In the genomic region with DNA sequence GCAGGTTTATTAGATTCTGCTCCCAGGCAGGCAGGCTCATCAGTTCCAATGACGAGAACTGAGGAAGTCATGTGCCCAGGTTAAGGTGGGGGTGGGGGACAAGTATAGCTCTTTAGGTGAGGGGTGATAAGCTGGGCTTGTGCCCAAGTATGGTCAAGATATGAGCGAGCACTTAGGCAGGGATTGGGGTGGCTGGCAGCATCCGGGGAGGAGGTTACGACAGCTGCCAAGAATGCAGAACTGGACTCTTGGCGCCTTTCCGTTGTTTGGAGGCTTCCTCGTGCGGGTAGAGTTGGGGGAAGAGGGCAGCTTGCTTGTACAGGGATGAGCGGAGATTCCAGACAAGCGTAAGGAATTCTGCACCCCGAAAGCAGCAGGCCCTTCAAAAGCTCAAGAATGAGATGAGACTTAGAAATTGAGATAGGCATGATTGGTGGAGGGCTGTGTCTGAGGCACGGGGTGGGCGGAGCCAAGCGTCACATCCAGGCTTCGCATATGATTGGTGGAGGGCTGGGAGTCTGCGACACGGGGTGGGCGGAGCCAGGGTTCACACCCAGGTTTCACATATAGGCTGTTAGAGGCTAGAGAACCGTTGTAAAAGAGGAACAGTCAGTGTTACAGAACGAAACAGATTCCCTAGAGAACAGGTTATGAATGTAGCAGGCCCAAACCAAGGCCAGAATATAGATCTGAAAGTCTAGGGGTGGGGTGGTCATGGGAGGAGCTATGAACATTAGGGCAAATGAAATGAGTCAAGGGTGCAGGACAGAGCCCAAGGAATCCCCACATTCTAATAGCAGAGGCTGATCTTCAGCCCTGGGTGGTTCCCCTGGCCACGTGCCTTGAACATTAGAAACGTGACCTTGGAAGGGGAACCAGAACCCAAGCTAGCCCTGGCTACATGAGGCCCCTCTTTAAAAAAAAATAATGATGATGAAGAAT, we compare ENCODE assay signal across 8 mouse cellular contexts. TPM values are rescaled to one million over a fixed set of nuclear protein-coding genes. Genes with fewer than 3 reads are reported as not detected.
DNase-seq lines count a peak whose midpoint lies in the region; ATAC-seq and TF ChIP-seq lines count a peak whose summit lies in the region.

No protein-coding gene starts in this region.

- intact Hi-C loops in heart, postnatal 14 days (cut with DNase I) = no loop called here

- H3K9ac ChIP-seq in ES-Bruce4 (ENCODE audit: low read depth, poor library complexity, severe bottlenecking) = no peak overlapping the region
- H3K9ac ChIP-seq in forebrain, embryonic 15.5 days (replicated peaks) = peak overlapping the region; percentile 35
- no peak overlapping the region for H3K9ac ChIP-seq in liver, embryonic 16.5 days (ENCODE audit: low read depth, low read length)
- H3K9ac ChIP-seq in neural tube, embryonic 12.5 days = no peak overlapping the region

- peak overlapping the region; percentile 24 for H3K4me3 ChIP-seq in ES-Bruce4 (ENCODE audit: low read depth, low read length)
- H3K4me3 ChIP-seq in forebrain, embryonic 15.5 days = peak overlapping the region; percentile 42
- H3K4me3 ChIP-seq in liver, embryonic 16.5 days (ENCODE audit: low read depth, low read length) = peak overlapping the region; percentile 45
- H3K4me3 ChIP-seq in neural tube, embryonic 12.5 days = peak overlapping the region; percentile 31

- H3K9me3 ChIP-seq in ES-Bruce4 (replicated peaks; ENCODE audit: control insufficient read depth, insufficient read depth, low read length, poor library complexity, severe bottlenecking) = no peaks in the 10 kb centered on the region
- H3K9me3 ChIP-seq in forebrain, embryonic 15.5 days = no peaks in the 10 kb centered on the region
- no peaks in the 10 kb centered on the region for H3K9me3 ChIP-seq in liver, embryonic 16.5 days (replicated peaks; ENCODE audit: control insufficient read depth, low read length)
- no peaks in the 10 kb centered on the region for H3K9me3 ChIP-seq in neural tube, embryonic 12.5 days

- TF ChIP-seq EP300 in ES-Bruce4 (IDR thresholded peaks at IDR 0.05; ENCODE audit: insufficient read depth, low read depth, low read length) = no peak

- H3K36me3 ChIP-seq in ES-Bruce4 (ENCODE audit: control insufficient read depth, insufficient read depth, low read length, poor library complexity, severe bottlenecking) = no peaks in the 10 kb centered on the region
- H3K36me3 ChIP-seq in forebrain, embryonic 15.5 days = no peaks in the 10 kb centered on the region
- H3K36me3 ChIP-seq in liver, embryonic 16.5 days (ENCODE audit: control insufficient read depth, insufficient read depth) = no peaks in the 10 kb centered on the region
- no peaks in the 10 kb centered on the region for H3K36me3 ChIP-seq in neural tube, embryonic 12.5 days

- H3K4me1 ChIP-seq in ES-Bruce4 (ENCODE audit: control insufficient read depth, insufficient read depth, low read length) = no peaks in the 10 kb centered on the region
- no peaks in the 10 kb centered on the region for H3K4me1 ChIP-seq in forebrain, embryonic 15.5 days
- peaks cover 6% of the 10 kb centered on the region for H3K4me1 ChIP-seq in liver, embryonic 16.5 days (ENCODE audit: control insufficient read depth, low read depth, low read length)
- H3K4me1 ChIP-seq in neural tube, embryonic 12.5 days = no peaks in the 10 kb centered on the region

- WGBS in forebrain, embryonic 15.5 days = 28% methylated on average over 22 of the region's 22 CpGs
- 19% methylated on average over 22 of the region's 22 CpGs for WGBS in large intestine, adult 2 months
- WGBS in liver, embryonic 16.5 days (ENCODE audit: insufficient replicate concordance) = 9% methylated on average over 22 of the region's 22 CpGs
- WGBS in neural tube, embryonic 12.5 days = 26% methylated on average over 22 of the region's 22 CpGs

- ATAC-seq in forebrain, embryonic 15.5 days (replicated peaks) = peak; percentile 98
- peak; percentile 95 for ATAC-seq in liver, embryonic 16.5 days (ENCODE audit: low read depth)
- peak; percentile 99 for ATAC-seq in neural tube, embryonic 12.5 days (ENCODE audit: low FRiP score, low read depth)

- no peaks in the 10 kb centered on the region for H3K27me3 ChIP-seq in ES-Bruce4 (ENCODE audit: control insufficient read depth, insufficient read depth, low read length, poor library complexity, severe bottlenecking)
- H3K27me3 ChIP-seq in forebrain, embryonic 15.5 days = no peaks in the 10 kb centered on the region
- H3K27me3 ChIP-seq in liver, embryonic 16.5 days (ENCODE audit: control insufficient read depth, insufficient read depth, low read depth, low read length) = no peaks in the 10 kb centered on the region
- no peaks in the 10 kb centered on the region for H3K27me3 ChIP-seq in neural tube, embryonic 12.5 days (replicated peaks)

- peak overlapping the region; percentile 51 for H3K4me2 ChIP-seq in forebrain, embryonic 15.5 days (replicated peaks)
- H3K4me2 ChIP-seq in liver, embryonic 16.5 days (ENCODE audit: low read depth, low read length) = peak overlapping the region; percentile 60
- H3K4me2 ChIP-seq in neural tube, embryonic 12.5 days (replicated peaks) = peak overlapping the region; percentile 59

- no peak overlapping the region for H3K27ac ChIP-seq in ES-Bruce4 (ENCODE audit: insufficient read depth, low read length)
- peak overlapping the region; percentile 38; the same call in 1 of the 2 replicates for H3K27ac ChIP-seq in forebrain, embryonic 15.5 days (replicated peaks)
- peak overlapping the region; percentile 72 for H3K27ac ChIP-seq in liver, embryonic 16.5 days (ENCODE audit: low read length)
- H3K27ac ChIP-seq in neural tube, embryonic 12.5 days = no peak overlapping the region

- no peak for TF ChIP-seq POLR2A in ES-Bruce4 (IDR thresholded peaks at IDR 0.05; ENCODE audit: insufficient read depth, low read length)

- DNase-seq in cerebellum, adult 11 months = peak; percentile 12
- DNase-seq in heart, postnatal 14 days = peak; percentile 74 to 82
- DNase-seq in large intestine, adult 2 months (ENCODE audit: low read depth, low spot score) = peak; percentile 61
- DNase-seq in telencephalon, adult 2 months (ENCODE audit: low read depth, low spot score) = peak; percentile 24

- no peak for TF ChIP-seq CTCF in ES-Bruce4 (IDR thresholded peaks at IDR 0.05; ENCODE audit: low read depth, low read length)

RNA-seq across cellular contexts. Expression of a gene that starts 53.7 kb away (rescaled TPM):
- polyA plus RNA-seq in ES-Bruce4 (2011; ENCODE audit: insufficient read depth, insufficient read length, low read depth, missing spikeins) = not detected in 2 replicates
- 0.37 and 0.46 TPM in 2 replicates for polyA plus RNA-seq in forebrain, embryonic 15.5 days (2015; fragmentation: Nextera tagmentation; extraction: Ambion mirVana)
- 10 to 100 TPM; 16.2 to 17.4 TPM for total RNA-seq in heart, postnatal 14 days (2021)
- polyA plus RNA-seq in large intestine, adult 2 months (2012; rRNA removed) = 6.4 and 13.2 TPM in 2 replicates
- 5.5 and 6.2 TPM in 2 replicates for polyA plus RNA-seq in liver, embryonic 16.5 days (2015; fragmentation: Nextera tagmentation; extraction: Ambion mirVana)
- 0.47 and 0.57 TPM in 2 replicates for polyA plus RNA-seq in neural tube, embryonic 12.5 days (2016; fragmentation: Nextera tagmentation; extraction: Ambion mirVana)

Comparison
In these comparisons a context has a peak if more than half of its experiments do, and no peak if none do; other contexts are left out.
1. H3K27ac ChIP-seq: peak in forebrain, embryonic 15.5 days (single experiment) and liver, embryonic 16.5 days (single experiment); none in ES-Bruce4 (single experiment) and neural tube, embryonic 12.5 days (single experiment).
2. DNase-seq: peak in every context shown above with its lines; median percentile 78 in heart, postnatal 14 days; 61 in large intestine, adult 2 months; 24 in telencephalon, adult 2 months; 12 in cerebellum, adult 11 months.
3. Peak in every context shown above with its lines, with median percentiles within 50 percentile points of each other: H3K4me3 ChIP-seq, ATAC-seq and H3K4me2 ChIP-seq.